Mouse (Mus musculus) thymus, adult 18-20 months (tissue): Measurements from ENCODE around the gene 2900026A02Rik.
A peak's percentile ranks its signal among the peaks of the same experiment; 100 is the strongest.

ENCODE experiments used
- DNase-seq, 2 experiments: peaks; one replicate each; pipeline ENCODE4 v3.0.0; 2022; ENCODE audit warnings: mixed read lengths in 2 of 2

The 2900026A02Rik gene

DNA sequence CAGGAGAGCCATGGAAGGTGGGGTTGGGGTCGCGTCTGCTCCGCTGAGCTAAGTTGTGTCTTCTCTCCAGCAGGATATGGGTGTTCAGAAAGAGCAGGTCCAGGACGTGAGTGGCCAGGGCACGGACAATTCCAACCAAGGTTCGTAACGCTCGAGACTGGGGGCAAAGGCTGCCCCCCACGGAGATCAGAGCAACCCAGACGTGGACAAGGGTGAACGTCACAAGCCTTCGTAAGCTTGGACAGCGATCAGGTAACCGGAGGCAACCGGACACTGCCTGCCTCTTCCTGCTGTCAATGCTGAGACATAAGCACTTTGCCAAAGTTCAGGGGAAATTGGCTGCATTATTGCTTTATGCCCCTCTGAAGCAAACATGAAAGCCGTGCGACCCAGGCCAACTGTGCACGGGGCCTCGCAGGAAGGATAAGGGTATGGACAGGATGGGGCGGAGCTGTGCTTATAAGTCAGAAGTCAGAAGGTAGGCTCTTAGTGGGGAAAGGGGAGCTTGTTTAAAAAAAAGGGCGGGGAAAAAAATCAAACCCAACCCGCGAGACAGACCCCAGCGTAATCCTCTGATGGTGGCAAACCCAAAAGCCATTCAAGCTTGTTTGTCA, 130.9 kb downstream of the 2900026A02Rik start:
- no peak for DNase-seq

DNA sequence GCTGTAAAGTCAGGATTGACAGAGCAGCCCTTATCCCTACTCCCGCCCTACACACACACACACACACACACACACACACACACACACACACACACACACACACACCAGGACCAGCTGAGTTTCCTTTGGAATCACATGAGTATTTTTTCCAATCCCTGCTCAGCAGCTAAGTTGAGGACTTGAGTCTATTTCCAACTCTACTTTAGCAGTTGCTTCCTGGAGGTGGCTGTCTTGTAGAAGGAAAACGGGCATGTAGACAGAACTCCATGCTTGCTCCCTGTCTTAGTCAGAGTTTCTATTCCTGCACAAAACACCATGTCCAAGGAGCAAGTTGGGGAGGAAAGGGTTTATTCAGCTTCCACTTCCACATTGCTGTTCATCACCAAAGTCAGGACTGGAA, 133.6 kb downstream of the 2900026A02Rik start:
- no peak for DNase-seq

DNA sequence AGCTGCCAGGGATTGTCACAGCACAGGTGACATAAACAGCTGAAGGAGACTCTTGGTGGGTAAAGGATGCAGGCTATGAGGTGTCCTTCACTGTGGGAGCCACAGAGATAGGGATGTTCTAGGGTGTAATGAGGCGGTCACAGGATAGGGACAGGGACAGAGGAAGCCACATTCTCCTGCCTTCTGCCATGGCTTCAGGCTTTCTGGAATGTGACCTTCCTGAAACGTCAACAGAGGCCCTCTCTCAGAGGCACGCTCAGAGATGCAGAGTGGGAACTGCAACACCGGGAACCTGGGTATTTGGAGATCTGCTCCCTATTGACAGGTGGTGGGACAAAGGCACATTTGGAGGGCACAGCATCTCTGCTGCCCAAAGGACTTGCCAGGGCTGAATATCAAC, 134.0 kb downstream of the 2900026A02Rik start:
- DNase-seq: no peak

DNA sequence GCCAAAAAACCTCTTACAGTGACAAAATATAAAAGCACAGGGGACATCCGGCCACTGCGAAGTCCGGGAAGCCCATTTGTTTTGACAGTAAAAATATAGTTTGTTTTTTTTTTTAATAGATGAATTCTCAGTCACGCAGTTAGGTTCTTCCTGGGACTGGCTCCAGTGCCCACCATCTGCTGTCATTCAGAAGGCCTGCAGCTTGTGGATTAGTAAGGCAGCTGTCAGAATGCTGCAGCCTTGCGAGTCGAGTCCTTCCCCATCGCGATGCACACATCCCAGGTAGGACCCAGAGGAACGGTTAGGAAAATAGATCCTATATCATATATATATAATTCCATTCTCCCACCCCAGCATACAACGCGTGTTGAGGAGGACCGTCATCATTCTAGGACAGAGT, 134.6 kb downstream of the 2900026A02Rik start:
- no peak for DNase-seq

DNA sequence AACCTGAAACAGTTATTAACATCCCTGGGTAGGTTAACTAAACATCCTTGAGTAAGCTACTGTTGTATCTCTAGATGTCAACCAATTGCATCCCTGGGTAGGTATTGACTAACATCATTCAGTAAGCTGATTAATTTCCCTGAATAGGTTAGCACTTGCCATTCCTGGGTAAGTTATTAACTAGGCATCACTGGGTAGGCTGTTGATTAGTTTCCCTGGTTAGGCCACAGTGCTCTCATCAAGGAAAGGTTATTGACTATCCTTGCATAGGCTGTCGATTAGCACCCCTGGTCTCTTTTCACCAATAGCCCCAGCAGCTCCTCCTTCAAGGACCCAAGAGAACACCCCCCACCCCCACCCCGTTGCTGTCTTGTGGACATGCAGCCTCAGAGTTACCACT, 135.1 kb downstream of the 2900026A02Rik start:
- no peak for DNase-seq

DNA sequence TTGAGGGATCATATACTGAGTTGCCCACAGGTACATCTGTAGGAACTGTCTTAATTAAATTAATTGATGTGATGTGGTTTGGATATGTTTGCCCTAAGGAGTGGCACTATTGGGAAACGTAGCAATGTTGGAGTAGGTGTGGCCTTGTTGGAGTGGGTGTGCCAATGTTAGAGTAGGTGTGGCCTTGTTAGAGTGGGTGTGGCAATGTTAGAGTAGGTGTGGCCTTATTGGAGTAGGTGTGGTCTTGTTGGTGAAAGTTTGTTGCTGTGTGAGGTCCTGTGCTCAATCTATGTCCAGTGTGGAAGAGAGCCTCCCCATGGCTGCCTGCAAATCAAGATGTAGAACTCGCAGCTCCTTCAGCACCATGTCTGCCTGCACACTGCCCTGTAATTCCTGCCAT, 136.7 kb downstream of the 2900026A02Rik start:
- no peak for DNase-seq

DNA sequence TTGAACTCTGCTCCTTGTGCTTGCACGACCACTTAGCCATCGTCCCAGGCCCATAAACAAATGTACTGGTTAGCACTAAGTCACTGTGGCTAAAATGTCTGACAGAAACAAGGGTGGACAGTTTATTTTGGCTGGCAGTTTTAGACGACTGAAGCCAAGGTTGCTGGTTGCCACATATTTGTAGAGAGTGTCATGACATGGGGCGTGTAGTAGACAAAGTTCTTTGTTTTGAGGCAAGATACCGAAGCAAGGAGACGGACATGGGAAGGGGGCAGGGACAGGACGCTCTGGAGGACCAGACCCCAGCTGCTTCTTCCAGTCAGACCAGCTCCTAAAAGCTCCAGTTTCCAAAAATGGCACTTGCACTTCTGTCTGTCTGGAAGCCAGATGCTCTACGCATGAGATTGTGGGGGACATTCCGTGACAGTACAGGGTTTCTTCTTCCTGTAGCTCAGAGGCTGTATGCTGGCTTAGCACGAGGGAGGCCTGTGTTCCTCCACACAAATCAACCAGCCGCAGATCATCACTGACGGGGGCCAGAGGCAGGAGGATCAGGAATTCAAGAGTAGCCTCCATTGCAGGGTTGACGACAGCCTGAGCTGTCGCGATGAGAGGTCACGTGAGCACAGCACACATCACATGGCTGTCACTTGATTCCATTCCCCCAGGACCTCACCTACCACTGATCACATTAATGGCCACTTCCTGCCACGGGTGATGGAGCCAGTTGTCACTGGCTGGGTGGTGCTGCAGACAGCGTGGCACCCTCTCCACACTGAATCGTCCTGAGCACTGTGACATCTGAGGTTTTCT, 138.5 kb downstream of the 2900026A02Rik start:
- no peak for DNase-seq

DNA sequence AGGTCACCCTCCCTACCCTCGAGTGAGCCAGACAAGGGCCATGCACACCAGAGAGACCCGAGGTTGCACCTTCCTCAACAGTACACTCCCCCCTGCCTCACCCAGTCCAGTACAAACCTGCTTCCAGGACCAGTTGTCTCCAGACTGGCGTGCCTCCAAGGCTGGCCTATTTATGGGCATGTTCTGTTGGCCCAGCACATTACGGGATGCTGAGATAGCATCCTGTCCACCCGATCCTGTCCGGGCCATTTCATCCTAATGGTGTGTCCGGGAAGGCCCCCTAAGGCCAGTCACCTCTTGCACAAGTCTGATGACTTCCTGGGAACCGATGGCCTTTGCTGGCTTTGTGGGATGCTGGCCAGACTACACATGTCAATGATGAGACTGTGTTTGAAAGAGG, 139.6 kb downstream of the 2900026A02Rik start, which contains the start of gene Crybb3:
Gene Crybb3 (minus strand): TSS at position 146 of the 400 bp plus-strand sequence.
- no peak for DNase-seq

DNA sequence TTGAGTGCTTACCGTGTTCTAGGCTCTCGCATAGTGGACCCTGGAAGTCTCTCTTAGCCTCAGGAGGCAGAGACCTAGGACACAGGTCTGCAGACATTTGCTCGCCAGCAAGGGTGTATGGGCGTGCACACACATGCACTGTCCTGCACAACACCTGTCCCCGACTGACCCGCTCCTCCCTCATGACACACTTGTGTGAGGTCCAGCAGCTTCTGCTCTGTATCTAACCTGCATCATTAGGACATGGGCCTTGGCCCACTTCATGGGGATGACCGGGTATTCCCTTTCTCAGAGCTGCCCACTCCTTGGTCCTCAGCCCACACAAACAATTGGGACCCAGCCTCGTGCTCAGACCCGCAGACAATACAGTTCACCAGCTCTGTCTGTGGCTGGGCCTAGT, 140.0 kb downstream of the 2900026A02Rik start:
- DNase-seq: no peak

DNA sequence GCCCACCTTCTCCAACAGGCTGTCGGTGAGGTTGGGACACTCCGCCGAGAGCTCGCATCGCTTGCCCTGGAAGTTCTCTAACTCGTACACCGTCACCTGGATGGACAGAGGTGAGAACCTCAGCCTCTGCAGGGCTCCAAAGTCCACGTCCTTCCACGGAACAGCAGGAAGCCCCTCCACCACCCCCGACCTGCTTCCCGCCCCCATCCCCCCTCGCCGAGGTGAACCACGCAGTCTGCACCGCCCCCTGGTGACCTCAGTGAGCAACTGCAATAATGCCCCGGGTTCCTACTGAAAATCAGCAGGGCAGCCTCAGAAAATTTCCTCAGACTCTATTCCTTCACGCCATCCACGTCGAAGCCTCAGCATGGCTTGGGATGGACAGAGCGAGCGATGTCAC, 141.3 kb downstream of the 2900026A02Rik start:
- DNase-seq: no peak

DNA sequence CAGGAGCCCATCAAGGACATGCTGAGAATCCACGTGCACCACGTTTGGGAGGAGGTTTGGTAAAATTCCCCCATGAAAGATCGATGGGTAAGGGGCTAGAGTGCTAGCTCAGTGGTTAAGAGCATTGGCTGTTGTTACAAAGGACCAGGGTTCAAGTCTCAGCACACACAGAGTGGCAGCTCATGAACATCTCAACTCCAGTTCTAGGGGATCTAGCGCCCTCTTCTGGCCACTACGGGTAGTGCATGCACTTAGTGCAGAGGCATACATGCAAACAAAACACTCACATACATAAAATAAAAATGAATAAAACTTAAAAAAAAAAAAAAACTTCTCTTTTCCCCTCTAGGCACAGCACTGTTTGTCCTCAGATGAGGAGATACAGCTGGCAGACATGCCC, 142.3 kb downstream of the 2900026A02Rik start:
- no peak for DNase-seq

DNA sequence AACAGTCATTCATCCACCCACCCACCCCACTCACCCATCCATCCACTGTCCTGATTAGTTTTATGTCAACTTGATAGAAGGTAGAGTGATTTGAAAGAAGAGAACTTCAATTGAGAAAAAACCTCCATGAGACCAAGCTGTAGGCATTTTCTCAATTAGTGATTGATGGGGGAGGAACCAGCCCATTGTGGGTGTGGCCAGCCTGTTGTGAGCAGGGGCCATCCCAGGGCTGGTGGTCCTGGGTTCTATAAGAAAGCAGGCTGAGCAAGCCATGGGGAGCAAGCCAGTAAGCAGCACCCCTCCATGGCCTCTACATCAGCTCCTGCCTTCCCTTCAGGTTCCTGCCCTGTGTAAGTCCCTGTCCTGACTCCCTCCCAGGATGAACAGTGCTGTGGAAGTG, 151.0 kb downstream of the 2900026A02Rik start, which contains the start of gene Crybb2:
Gene Crybb2 (minus strand): TSS at position 101 of the 400 bp plus-strand sequence.
- DNase-seq: no peak

DNA sequence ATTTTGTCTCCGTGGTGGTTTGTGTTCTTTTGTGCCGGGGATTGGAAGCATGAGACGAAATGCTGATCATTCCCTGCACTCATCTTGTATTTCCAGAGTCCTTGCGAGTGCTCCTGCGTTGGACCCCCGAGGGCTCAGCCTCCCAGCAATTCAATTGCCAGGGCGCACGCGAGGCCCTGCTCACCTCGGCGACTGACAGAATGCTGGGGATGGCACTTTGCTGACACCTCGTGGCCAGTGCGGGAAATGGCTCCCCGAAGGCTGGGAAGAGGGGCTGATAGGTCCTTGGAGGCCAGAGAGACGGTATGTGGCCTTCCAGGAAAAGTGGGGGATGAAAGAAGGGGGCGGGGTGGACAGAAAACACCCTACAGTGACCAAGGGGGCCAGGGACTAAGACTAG, 166.7 kb downstream of the 2900026A02Rik start:
- DNase-seq: peak; percentile 49 to 56

DNA sequence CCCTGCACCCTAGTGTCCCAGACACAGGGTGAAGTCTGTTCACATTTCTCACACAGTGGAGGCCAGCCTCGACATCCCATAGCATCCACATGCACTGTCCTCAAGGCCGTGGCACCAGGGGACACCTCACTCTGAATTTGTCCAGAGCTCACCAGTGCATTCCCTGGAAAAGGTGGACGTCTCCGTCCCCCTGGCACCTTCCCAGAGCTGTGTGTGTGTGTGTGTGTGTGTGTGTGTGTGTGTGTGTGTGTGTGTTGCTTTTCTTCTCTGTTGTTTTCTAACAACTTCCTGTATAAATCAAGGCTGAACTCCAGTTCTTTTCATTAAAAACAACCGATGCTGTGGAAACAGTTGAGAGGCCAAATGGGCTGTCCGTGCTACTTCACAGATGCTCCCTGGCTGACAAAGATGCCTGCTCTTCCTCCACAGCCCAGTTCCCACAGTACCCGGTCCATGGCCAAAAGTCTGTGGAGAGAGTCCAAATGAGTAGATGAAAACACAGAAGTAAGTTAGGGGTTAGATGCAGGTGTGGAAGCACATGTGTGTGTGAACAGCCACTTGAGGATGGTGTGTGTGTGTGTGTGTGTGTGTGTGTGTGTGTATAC, 170.4 kb downstream of the 2900026A02Rik start:
- no peak for DNase-seq

DNA sequence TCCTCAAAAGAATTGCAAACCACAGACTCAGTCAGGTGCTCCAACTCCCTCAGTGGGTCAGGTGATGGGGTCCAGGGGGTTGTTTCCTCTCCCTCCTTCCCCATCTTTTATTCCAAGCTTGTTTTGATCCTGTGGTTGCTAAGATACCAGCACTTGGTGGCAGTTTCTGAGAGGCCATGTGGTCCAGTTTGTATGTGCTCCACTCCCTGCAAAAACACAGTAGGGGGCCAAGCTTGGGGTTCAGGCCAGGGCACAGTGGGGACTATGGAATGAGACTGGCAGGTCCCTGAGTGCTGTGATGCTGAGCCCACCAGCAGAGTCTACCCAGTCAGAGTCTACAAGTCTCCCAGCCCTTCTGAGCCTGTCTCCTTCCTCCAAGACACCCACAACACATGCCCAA, 171.2 kb downstream of the 2900026A02Rik start:
- no peak for DNase-seq

DNA sequence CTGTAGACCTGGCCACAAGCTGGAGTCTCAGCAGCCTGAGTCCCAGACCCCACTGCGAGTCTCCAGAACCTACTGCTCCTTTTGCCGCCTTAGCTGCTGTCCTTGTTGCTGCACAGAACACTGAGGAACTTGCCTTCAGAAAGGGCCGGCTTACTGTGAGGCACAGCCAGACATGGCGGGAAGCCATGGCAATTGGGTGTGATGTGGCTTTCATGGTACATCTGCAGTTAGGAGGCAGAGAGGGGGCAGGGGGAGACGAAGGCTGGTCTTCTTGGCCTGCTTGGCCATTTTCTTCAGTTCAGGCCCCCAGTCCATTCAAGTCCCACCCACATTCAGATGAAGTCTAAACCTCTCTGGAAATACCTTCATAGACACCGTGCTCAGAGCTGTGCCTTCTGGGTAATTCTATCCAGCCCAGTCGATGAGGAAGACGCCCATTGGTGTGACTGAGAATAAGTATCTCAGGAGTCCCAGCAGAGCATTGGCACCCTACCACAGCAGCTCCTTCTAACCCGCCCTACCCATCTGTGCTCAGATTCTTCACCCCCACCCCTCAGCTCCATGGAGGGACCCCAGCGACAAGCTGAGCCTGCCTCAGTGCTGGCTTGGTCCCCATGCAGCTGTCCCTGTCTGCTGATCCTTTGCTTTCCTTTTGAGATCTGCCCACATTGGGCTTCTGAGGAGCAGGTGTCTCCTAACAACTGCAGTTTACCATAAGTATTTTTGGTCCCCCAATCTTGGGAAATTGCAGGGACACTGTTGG, 175.3 kb downstream of the 2900026A02Rik start:
- no peak for DNase-seq

DNA sequence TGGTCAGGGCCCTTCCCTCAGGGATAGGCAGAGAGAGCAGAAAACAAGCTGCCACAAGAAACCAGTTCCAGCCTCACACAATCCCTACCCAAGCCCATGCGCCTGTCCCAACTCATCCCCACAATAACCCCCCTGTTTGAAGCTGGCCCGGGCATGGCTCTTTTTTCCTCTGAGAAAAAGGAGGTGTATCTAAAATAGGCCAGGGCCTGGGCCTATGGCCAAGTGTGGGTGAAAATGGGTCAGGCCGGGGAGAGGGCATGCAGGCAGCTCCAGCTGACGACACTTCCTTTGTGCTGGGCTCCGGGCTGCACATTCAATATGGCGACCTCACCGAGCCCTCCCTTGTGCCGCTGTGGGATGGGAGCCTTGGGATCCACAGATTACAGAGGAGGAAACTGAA, 177.5 kb downstream of the 2900026A02Rik start:
- DNase-seq: no peak

DNA sequence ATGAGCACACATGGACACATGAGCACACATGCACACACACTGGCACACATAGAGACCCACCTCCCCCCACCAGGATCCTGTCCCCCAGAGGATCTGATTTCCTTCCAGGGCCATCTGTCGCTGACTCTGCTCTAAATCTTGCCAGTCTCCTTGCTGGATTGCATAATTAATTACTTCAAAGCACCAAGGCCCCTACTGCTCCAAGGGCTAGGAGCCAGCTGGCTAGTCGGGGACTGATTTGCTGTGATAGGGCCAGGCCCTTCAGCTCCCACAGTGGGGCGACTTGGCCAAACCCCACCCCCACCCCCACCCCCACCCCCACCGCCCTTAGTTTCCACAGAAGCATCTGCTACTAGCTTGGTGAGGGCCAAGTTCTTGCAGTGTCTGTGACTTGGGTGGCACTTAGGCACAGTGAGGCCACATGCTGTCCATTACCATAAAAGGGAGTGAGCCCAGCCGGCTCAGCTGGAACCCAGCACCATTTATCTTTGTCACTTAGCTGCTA, 179.4 kb downstream of the 2900026A02Rik start:
- DNase-seq: no peak

DNA sequence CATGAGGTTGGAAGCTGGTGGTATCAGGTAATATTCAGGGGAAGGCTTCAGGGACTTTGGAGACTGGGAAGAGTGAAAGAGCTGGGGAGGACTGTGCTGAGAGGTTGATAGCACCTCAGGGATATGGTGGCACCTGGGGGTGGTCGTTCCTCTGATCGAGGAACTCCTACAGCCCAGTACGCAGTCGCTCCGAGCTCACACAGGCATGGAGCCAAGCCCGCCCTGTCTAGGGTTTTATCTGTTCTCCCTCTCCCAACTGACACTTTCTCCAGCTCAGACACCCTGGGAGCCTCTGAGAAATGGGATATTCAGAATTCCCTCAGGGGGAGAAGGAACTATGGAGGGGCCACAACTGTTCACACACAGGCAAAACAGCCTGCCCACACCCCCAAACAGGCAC, 180.3 kb downstream of the 2900026A02Rik start:
- no peak for DNase-seq

DNA sequence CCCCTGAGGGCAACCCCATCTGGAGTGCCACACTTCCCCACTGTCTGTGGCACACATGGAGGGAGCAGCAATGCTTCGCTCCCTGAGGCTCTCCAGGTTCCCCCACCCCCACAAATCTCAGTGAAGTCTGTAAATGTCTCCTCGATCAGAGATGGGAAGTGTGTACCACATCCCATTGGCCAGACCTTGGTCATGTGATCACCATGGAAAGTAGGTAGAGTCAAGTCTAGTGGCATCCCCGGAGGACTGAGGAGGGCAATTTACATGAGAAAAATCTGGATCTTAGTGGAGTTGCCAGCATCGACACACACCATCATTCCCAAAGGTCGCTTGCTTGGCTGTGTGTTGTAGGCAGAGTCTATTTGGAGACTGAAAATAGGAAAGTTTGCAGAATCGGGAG, 182.4 kb downstream of the 2900026A02Rik start:
- no peak for DNase-seq
